Mouse (Mus musculus): Measurements from ENCODE around the gene Camkmt.

Camkmt gene

DNA sequence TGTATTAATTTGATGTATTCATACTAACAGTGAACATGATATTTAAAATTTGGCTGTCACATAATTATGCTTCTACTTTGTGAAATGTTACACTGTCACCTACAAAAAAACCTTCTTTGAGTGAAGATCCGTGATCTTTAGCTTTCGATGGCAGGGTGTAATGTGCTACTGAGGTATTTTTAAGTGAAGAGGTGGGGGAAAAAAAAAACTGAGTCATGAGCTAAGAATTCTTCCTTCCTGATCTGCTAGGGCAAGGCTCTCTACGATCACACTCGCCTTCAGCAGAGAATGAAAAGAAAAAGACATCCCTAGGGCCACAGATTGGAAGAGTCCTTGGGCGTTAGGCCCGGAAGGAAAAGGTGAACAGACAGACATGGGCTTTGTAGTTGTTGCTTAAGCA lies 201.9 kb downstream of the Camkmt start:
- no peak for DNase-seq (ENCODE audit: low spot score)

DNA sequence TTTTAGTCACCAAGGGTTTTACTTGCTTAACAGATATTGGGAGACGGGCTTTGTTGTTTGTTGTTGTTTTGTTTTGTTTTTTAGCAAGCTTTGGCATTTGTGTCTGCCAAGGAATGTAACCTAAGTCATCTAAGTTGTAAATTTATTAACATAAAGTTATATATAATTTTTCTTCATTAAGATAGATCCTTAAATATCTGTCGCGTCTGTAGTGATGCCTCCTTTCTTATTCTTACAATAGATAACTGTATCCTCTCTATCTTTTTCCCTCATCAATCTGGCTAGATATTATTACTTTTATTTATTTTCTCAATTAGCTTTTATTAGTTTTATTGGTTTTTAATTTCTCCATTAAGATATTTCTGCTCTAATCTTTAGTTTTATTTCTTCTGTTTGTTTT lies 213.3 kb downstream of the Camkmt start:
- no peak for DNase-seq (ENCODE audit: low spot score)

DNA sequence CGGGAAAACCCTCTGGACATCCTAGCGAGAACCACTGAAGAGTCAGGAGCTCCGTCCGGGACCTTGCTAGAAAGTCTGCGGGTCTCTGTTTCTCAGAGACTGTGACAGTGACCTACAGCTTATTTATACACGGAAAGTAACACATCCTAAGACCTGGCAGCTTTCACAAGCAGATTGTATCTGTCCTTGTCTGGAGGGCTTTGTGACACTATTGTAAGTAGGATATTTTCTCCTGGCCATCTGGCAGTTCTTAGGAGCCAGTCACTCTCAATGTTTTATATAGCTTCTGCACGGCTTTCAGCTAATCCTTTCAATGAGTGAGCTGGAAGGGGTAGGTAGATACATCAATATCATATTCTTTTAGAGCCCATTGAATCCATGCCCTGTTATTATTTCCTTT lies 218.2 kb downstream of the Camkmt start:
- no peak for DNase-seq (ENCODE audit: low spot score)

DNA sequence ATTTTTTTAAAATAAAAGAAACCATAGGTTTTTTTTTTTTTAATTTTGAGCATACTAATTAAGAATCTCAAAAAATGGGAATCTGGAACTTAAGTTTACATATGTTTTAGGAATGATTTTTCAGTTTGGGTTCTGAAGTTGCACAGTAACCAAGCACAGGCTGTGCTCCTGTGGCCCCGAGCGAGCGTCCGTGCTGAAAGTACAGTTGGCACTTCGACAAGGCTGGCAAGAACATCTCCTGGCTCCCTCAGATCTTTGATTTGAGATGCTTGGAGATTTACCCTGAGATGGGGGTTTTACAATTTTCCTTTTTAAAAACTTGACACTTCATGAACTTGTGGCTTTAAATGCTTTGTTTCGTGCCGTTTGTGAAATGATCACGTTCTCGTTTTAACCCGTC lies 218.7 kb downstream of the Camkmt start:
- DNase-seq (ENCODE audit: low spot score), result no peak

DNA sequence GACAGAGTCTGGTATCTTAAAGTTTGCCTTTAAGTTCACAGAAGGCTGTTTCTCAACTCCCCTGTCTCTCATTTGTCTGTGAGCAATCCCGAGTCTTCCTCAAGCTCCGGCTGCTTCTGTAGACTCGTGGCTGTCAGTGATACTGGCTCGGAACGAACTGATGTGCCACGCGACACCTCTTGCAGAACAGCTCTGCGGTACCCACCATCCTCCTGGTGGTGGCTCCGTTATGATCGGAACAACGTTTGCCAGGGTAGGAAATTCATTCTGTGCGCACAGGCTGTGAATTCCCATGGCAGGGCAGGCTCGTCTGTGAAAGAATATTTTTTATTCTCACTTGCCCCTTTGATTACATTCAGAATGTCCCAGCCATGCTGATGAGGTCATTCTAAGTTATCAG lies 221.0 kb downstream of the Camkmt start:
- DNase-seq (ENCODE audit: low spot score), result no peak

DNA sequence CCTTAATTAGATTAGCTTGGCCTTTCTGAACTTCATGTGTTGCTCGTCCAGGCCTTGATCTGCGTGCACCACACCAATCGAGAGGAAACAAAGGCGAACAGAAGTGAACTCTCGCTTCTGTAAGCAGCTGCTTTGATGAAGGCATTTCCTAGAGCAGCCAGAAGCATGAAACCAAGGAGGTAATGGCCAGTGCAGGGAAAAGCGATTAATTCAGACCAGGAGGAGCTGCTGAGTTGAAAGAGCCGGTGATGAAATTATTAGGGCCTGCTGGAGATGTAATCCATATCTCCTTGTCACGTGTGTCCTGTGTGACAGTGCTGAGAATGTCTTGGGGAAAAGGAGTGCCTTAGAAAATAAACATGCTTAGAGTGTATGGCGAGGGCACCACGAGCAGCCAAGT lies 228.0 kb downstream of the Camkmt start:
- DNase-seq (ENCODE audit: low spot score), result no peak

DNA sequence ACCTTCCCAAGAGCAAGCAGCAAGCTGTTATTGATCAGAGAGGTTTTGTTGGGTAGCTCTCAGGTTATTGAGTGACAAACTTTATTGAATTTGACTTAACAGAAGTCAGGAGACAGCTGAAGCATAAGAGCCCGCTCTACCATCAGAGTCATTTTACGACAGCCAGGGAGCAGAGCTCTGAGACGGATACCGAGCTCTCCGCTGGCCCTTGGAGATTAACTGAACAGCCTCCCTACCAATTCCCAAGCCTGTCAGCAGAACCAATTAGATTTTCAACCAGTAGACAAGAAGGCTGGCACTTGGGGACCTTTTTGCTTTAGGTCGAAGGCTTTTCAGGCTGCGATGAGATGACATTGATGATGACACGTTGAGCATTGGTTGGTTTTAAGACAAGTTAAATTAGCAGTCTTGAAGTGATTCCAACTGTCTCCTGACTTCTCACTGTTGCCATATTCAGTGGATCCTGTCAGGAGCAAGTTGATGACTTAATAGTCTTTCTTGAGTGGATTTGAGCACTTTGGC lies 229.5 kb downstream of the Camkmt start:
- DNase-seq (ENCODE audit: low spot score), result no peak

DNA sequence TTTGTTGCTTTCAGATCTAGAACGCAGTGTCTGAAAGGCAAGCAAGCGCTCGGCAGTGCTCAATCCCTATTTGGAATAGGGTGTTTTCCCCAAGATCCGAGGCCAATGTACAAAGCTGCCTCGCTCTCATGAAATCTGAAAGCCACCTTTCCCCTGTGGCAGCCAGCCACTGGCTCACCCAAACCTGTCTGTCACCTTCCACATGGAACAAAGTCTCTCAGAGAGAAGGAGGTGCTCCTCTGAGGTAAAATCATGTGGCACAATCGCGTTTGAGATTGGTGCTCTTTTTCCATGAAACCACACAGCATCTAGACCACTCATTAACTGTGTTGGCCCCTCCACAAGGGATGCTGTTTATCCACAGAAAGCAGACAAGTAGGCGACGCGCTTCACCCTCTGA lies 238.5 kb downstream of the Camkmt start:
- DNase-seq (ENCODE audit: low spot score), result no peak

DNA sequence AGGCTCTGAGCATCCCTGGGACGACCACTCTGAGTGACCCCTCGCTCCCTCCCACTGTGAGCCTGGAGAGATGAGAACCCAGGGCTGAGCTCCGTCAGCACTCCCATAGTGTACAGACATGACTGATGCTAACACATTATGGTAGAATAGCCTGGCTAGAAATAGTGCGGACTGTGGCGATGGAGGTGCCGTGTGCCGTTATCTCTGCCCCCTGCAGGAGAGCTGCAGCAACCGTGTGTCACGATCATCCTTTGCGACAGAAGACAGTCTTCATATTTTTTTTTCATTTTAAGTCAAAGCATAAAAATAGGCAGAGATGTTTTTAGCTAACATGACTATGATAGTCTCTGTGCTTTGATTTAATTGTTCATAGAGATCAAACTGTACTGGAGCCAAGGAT lies 245.1 kb downstream of the Camkmt start:
- DNase-seq (ENCODE audit: low spot score), result no peak

DNA sequence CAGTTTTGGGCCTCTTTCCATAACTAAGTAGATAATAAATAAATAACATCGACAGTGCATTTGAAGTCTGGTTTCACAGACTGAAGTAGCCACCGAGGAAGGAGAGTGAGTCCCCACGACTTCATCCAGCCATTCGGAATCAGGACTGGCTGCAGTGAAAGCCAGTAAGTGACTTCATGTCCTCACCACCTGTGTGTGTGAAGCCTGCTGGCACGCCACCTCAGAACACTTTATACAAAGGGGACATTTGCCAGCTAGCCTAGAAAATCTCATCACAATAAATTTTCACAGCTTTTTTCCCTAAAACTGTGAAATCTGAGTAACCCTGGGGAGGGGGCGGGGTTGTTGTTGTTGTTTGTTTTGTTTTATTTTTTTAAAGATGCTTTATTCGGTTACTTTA lies 247.3 kb downstream of the Camkmt start:
- DNase-seq (ENCODE audit: low spot score), result no peak

DNA sequence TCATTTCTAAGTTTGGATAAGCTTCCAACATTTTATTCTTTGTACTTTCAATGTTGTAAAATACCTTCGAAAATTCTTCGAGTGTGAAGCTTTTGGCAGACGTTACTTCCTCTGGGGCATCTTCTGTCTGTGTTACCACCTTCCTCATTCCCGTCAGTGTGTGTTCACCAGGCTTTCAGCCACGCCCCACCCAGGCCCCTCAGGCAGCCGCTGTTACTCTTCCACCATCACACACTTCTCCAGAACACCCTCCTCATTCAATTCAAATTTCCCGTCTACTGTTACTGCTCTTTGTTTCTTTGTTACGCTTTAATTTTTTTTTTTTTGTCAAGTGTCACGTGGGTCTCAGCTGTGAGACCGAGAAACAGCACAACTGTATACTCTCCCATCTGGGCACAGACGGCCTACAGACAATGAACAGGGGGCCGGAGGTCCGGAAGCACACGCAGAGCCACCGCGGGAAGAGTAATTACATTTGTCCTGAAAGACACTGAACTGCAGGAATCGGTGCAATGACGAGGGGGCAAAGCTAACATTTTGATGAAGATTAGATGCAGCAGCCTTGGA lies 250.9 kb downstream of the Camkmt start:
- DNase-seq (ENCODE audit: low spot score), result no peak

DNA sequence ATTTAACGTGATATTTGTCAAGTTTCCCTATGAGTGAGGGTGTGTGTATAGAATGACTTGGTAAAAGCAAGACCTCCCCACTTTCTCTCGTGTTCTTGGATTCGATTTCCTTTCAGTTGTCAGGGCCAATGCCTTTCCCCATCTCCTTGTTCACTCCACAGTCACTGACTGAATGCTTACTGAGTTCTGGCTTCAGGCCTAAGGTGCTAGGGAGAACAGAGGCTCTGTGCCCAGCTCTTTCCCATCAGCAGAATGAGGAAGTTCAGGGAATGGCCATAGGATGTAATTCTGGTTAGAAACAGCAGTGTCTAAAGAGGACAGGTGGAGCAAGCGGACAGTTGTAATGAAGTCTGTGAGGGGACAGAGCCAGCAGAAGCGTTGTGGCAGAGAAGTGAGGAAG lies 252.1 kb downstream of the Camkmt start:
- no peak for DNase-seq (ENCODE audit: low spot score)

DNA sequence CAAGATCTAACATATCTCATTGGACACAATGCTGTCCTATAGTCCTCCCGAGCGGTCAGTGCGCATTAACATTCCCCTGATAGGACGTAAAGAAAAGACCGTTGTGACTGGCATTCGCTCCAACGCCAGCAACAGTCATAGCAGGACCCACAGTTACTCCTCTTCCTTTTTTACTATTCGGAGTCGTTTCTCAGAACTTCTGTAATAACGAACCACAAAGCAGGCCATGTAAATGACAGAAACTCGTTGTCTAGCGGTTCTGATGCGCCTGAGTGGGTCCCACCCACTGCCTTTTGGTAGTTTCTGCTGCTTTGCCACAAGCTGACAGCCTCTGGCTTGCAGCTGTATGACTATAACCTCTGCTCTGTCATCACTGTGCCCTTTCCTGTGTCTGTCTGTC lies 253.1 kb downstream of the Camkmt start:
- DNase-seq (ENCODE audit: low spot score), result no peak

DNA sequence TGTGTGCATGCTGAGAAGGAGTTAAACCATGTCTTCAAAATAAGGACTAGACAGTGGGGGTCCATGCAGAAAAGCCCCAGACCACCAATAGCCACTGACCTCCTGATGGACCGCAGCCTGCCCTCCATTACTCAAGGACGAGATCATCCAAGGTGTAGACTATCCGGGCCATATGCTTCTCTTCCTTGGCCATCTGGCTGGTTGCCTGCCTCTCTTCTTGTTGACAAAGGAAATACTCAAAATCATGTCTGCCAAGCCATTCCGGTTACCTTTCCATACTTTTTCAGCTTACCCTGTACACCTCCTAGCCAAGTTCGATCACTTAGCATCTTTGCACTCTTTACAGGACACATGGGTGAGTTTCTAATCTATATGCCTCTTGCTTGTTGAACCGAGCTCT lies 256.3 kb downstream of the Camkmt start:
- DNase-seq (ENCODE audit: low spot score), result no peak

DNA sequence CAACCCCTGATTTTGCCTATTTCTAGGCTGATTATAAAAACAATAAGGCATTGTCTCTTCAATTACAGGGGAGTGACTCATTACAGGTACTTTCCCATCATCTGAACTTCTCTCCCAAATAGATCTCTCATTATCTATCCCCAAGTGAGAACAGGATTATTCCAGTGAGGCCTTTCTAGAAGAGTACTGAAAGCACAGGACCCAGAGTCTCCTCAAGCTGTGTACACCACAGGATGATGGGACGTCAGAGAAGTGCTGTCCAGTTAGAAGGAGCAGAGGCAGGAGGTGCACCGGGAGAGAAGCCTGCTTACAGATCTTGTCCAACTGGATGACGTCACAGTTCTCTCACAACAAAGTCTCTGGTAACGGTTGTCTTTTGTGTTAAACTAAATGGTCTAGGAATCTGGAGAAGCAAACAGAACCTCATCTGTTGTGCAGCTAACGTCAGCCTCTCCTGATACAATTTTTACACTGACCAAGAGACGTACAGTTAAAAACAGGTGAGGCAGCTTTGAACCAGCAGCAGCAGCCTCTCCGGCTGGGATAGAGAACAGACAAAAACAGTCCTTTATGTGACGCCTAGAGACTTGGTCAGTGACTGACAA lies 259.1 kb downstream of the Camkmt start:
- DNase-seq (ENCODE audit: low spot score), result no peak

DNA sequence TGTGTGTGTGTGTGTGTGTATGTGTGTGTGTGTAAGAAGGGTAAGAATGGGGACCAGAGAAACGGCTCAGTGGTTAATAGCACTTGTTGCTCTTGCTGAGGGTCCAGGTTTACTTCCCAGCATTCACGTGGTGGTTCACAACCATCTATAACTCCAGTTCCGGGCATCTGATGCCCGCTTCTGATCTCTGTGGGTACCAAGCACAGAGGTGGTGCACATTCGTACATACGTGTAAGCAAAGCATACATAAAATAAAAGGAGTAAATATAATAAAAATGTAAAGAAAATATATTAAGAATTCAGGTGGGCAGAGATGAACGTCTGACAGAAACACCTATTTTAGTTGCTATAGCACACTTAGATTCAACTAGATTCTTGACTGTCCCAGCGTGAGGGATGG lies 260.9 kb downstream of the Camkmt start:
- no peak for DNase-seq (ENCODE audit: low spot score)

DNA sequence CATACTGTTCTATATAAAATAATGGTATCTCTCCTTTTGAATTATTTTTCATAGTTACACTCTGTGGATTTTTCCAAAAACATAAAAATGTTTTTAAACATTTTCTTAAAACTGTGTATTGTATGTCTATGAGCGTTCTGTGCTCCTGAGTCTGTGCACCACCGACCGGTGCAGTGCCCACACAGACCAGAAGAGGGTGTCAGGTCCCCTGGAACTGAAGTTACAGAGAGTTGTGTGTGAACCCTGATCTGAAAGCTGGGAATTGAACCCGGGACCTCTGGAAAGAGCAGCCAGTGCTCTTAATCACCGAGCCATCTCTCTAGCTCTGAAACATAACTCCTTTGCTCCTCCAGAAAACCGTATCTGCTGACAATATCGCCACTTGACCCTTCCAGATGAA lies 262.4 kb downstream of the Camkmt start:
- DNase-seq (ENCODE audit: low spot score), result no peak

DNA sequence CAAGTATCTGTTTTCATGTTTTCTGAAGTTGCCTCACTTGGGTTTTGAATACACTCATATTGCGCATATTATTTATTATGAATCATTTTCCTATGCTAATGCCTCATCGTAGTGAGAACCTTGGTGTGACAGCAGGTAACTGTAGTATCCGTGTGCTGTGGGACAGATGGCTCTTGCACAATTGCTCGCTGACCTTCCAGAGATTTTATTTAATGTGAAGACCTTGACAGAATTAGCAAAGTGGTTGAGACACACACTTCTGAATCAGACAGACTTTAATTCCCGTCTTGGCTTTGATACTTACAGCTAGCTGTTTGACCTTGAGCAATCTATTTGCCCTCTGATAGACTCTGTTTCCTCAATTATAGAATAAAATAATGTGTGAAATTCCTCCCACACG lies 262.8 kb downstream of the Camkmt start:
- no peak for DNase-seq (ENCODE audit: low spot score)

DNA sequence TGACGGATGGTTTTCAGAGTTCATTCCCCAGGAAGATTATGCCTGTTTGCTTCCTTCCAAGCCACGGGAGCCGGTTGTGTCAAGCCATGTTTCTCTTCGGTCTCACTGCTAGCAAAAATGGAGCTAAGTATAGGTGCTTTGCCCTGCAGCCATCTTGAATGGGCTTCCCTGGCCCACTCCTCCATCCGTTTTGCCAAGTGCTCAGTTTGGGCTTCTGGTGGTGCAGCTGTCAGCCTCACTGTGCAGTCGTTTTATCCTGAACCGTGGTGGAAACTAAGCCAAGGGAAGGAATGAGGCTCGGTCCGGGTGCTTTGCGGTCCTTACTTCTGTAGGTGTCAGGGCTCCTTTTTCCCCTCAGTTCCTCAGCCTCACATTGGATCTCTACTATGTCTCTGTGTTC lies 263.3 kb downstream of the Camkmt start:
- DNase-seq (ENCODE audit: low spot score), result no peak

DNA sequence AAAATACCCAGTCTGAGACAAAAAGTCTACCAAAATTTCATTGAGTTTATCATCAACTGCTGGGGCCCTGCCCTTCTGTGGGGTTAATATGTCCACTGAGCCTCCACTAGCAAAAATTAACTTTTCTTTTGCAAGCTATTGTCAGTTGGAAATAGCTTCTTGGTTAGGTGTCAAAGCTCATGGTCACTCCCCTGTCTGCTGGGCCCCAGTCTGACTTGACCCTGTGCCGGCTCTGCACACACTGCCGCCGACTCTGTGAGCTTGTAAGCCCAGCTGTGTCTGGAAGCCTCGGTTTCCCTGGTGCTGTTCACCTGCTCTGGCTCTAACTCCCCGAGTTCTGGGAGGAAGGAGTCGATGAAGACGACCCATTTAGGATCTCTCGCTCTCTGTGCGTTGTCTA lies 265.0 kb downstream of the Camkmt start:
- DNase-seq (ENCODE audit: low spot score), result no peak

DNA sequence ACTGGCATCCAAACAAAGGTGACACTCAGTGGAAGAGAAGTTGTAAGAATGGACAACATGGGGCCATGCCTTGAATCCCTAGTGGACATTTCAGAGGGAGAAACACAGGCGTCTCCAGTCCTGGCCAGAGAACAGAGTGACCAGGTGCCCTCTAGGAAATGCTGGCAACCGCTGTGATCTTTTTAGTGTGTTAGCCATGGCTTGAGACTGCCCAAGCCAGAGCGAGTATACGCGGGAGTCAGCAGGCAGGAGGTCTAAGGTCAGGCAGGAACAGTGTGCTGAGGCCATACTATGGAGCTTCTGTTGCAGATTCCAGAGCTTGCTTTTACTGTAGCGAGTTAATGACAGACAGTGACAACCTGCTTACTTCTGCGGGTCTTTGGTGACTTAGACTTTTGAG lies 270.7 kb downstream of the Camkmt start:
- DNase-seq (ENCODE audit: low spot score), result no peak

DNA sequence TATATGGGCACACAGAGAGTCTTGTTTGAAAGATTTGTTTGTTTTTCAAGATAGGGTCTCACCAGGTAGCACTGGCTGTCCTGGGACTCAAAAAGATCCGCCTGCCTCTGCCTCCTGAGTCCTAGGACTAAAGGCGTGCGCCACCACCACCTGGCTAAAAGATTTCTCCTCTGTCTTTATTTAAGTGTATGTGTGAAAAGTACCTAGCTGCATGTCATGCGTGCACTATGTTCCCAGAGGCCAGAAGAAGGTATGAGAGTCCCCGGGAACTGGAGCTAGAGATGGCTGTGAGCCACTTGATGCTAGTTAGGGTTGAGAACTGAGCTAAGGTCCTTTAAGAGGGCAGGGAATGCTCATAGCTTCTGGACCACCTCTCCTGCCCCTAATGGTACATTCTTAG lies 277.0 kb downstream of the Camkmt start:
- DNase-seq (ENCODE audit: low spot score), result no peak

DNA sequence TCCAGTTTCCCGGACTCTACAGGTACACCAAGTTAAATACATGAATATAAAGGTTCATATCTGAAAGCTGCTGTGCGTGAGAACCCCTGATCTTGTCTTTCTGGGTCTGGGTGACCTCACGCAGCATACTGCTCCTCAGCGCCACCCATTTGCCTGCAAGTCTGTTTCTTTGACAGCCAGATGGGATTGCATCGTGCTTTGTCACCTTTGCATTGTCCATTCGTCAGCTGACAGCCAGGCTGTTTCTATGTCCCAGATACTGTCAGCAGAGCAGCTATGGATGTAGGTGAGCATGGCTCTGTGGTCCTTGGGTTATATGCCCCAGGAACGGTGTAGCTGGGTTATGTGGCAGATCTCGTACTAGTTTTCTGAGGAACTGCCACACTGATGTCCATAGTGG lies 278.4 kb downstream of the Camkmt start:
- DNase-seq (ENCODE audit: low spot score), result no peak

DNA sequence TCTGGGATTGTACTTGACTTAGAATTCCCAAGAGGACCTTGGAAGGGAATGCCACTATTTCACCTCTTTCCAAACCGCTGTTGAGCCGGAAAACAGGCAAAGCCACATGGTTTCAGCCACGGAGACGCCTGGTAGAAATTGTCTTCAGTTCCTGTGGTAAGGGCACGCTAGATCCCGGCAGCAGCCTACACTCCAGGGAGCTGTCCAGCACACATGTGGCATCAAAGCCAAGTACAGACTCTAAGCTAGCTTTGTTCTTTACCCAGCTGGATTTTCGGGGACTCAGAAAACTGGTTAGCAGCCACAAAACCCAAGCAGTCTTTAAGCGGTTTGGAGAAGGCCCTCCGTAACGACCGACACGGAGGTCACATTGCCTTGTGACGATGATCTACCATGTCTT lies 281.7 kb downstream of the Camkmt start:
- DNase-seq (ENCODE audit: low spot score), result no peak
